Mouse (Mus musculus): ENCODE measurements around the gene Zswim9.

Zswim9 gene

DNA sequence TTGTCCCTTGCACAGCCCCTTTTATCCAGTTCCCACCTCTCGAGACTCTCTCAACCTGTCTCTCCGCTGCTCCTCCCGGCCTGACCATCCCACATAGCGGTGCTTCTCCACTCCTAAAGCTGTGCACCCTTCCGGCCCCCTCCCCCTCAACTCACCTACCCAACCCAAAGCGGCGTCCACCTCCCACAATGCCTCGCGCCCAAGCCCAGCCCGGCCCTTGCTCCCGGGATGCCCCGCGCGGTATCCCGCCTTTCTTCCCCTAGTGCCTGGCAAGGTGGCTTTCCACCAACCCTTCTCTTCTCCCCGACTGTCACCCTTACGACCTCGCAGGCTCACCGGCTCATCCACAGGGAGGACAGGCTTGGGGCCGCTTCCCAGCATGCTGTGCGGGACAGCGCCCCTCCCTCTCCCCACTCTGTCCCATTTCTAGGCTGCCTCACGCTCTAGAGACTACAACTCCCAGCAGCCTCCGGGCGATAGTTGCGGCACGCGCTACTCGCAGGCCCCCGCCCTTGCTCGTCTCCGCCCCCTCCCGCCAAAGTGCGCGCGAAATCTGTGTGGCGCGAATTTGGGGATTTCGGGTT is at the start of gene Zswim9:
TSS of gene Zswim9 (minus strand) at position 414 of the 584 bp plus-strand sequence.
- DNase-seq, result peak; percentile 90

DNA sequence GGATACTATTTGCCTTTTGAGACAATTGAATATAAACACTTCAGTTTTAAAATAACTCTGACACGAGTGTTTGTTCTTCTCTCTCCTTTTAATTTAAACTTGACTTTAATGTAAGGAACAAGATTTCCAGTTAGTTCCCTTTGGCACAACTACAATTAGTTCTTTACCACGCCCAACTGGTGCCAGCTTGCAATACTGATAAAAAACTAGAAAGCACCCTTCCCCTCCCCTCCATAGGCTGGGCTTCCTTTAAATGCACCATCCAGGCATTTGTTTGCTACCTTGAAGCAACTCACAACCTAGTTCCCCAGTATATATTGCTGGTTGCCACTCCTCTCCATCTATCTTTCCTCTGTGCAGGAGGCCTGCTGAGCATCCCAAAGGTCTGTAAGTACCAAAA is 45.8 kb upstream of the Zswim9 start, which contains the start of gene Pla2g4c:
TSS of gene Pla2g4c (plus strand) at position 340 of the 400 bp plus-strand sequence.
- DNase-seq, result no peak

DNA sequence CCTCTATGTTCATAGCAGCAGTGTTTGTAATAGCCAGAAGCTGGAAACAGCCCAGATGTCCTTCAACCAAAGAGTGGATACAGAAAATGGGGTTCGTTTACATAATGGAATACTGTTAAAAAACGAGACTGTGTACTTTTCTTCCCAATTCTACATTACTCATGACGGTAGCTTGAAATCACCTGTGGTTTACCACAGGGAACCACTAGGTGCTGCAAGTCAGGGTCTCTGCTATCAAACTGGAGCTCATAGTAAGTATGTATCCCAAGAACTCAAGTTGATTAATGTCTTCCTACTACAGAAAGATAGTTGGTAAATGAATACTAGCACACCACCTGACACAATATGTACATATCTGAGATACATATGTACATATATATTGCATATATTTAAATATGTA is 42.9 kb upstream of the Zswim9 start:
- DNase-seq, result no peak

DNA sequence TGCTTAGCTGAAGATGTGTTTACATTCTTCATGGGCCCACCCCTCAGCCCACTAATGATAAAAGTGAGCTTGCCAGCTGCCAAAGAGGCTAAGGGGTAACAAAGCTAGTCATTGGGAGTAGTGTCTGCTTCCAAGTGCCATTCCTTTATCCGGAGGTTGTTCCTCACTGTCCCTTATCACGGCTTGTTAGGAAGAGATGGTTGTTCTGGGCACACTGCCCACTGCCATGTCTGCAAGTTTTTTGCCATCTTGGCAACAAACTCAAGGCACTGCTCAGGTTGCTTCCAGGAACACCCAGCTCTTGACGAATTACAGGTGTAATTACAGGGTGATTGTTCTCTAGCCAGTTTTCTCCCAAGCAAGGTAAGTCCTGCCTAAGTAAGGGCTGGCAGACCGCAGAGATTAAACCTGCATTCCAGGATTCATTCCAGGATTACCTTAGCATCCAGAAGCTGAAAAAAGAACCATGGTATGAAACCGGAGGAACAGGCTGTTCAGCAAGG is 35.6 kb upstream of the Zswim9 start:
- no peak for DNase-seq

DNA sequence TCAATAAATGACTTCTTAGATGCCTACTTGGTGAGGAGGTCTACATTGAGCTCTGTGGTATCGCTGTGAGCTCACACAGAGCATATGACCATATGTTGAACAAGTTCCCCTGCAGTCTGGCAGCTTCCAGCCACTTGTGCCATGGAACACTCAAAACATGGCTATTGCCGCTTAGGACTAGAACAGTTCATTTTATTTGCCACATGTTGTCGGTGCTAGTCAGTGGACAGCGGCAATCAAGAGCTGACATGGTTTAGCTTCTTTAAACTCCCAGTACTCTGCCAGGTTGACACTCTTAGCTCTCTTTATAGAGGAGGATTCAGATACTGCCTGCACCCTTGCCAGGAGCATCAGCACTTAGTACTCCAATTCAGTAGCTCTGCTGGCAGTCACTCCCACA is 32.9 kb upstream of the Zswim9 start:
- no peak for DNase-seq

DNA sequence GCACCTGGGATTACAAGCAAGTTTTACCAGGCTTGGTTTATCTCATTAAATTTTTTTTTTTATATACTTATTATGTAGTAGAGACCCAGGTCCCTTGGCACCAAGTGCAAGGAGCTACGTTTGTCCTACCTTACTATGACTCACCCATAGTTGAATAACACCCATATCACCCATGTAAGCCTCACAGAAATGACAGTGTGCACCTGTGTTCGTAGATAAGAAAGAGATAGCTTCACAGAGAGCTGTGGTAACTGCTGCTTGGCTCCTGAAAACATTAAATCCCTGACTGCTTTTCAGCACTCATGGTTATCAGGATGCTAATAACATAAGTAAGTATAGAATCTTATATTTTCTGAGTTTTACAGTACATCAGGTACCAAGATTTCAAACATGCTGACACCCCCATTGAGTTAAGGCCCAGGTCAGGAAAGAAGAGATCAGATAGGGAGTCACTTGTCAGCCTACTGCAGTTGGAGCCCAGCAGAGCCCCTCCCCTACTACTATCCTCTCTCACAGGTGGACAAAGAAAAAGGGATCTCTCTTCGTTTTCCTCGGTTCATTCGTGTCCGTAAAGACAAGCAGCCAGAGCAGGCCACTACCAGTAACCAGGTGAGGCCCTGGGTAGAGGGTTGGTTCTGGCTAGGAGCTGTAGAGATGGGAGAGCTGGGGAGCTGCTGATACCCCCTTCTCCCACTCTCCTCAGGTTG is 32.1 kb upstream of the Zswim9 start:
- no peak for DNase-seq

DNA sequence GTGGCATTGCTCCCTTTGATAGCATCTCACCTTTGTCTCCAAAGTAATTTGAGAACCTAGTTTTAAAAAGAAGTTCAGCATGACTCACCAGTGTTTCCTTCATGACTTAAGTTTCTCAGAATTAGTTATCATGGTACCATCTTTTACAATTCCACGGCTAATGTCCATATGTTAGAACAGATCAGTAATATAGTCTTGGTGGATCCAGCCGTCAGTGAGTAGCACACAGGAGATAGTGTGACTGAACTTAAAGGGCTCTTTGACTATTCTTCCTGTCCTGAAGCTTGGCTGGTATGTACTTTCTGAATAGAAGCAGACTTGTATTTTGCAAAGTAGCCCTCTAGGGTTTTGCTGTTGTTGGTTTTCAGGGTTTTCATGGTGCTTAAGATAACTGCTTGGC is 30.9 kb upstream of the Zswim9 start:
- DNase-seq, result no peak

DNA sequence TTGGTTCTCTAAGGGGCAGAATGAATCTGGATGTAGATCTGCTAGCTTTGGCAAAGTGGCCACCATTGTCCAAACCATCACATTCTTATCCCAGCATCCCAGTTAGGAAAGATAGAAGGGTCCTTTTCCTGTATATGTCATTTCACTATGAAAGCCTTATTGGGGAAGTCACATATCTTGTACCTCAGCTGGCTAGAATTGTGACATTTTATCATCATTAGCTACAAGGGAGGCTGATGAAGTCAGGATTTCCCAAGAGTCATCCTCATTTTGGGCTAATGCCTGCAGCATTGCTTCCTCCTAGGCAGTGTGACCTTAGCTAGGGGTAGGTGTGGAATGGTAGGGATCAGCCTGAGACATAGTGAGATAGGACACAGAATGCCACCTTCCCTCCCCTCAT is 24.9 kb upstream of the Zswim9 start:
- DNase-seq, result no peak

DNA sequence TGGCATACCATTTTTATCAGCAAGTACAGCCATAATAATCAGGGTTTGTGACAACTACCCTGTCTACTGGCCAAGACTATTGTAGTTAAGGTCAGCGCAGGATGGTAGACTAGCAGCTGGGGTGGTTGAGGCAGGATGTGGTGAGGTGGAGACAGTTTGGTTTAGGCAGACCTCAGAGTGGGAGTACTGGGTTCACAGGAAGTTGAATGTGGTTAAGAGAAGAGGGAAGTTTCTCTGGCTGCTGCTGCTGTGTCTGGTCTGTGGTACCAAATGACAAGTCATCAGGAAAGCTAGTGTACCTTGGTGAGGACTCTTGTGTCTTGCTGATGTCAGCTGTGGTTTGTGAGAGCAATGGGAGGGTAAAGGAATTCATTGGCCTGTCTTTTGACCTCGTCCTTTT is 24.3 kb upstream of the Zswim9 start:
- DNase-seq, result no peak

DNA sequence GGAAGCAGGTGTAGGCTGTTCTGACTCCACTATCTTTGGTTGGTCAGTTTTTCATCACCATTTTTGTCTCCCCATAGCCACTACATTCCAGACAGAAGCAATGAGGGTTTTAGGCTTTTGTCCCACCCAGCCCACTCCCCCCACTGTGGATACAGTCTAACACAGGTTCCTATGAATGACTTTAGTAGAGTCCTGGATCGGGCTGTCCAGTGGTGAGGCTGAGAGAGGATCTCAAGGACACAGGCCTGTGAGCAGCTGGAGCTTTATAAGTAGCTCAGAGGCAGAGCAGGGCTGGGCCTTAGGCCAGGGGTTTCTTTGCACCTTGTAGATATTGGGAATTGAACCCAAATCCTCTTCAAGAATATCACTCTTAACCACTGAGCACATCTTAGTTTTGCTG is 23.1 kb upstream of the Zswim9 start:
- no peak for DNase-seq

DNA sequence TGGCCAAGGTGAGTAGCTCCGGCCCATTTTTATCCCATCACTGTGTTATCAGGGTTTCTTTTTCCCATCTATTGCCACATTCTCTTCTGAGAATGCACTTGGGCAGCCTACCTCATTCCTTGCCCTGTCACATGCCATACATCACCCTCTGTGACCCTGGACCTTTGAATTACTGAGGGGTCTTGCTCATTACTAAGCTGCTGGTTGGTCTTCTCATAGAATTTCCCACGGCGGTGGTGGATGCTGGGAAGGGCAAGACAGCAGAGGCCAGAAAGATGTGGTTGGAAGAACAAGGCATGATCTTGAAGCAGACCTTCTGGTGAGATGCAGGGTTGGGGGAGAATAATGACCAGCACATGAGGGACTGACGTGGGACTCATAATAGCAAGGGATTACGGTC is 20.3 kb upstream of the Zswim9 start:
- DNase-seq, result no peak

DNA sequence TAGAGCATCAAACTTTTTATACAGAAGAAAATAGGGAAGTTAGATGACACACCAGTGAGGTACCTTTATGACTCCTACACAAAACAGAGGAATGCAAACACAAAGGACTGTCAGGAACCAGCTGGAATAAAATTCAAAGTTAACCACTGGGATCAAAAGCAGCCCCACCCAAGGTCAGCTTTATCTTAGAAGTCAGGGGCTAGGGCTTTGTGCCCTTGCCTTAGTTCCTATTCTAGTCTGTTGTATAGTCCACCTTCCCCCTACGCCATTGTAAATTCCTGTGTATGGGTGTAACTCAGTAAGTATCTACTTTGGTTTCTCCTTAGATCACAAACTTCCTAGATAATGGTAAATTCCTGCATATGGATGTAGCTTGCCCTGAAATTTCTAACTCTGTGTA is 19.1 kb upstream of the Zswim9 start:
- DNase-seq, result no peak

DNA sequence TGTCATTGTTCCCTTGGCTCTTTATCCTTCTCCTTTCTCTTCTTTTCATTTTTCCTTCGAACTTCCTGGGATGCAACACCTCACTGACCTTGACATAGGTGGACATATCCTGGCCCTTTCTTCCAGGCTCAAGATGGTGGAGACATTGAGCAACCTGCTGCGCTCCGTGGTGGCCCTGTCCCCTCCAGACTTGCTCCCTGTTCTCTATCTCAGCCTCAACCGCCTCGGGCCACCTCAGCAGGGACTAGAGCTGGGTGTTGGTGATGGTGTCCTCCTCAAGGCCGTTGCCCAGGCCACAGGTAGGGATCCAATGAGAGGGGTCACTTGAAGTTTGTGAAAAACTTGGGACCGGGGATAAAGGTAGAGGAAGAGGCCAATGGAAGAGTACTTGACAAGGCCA is 16.7 kb upstream of the Zswim9 start:
- DNase-seq, result no peak

DNA sequence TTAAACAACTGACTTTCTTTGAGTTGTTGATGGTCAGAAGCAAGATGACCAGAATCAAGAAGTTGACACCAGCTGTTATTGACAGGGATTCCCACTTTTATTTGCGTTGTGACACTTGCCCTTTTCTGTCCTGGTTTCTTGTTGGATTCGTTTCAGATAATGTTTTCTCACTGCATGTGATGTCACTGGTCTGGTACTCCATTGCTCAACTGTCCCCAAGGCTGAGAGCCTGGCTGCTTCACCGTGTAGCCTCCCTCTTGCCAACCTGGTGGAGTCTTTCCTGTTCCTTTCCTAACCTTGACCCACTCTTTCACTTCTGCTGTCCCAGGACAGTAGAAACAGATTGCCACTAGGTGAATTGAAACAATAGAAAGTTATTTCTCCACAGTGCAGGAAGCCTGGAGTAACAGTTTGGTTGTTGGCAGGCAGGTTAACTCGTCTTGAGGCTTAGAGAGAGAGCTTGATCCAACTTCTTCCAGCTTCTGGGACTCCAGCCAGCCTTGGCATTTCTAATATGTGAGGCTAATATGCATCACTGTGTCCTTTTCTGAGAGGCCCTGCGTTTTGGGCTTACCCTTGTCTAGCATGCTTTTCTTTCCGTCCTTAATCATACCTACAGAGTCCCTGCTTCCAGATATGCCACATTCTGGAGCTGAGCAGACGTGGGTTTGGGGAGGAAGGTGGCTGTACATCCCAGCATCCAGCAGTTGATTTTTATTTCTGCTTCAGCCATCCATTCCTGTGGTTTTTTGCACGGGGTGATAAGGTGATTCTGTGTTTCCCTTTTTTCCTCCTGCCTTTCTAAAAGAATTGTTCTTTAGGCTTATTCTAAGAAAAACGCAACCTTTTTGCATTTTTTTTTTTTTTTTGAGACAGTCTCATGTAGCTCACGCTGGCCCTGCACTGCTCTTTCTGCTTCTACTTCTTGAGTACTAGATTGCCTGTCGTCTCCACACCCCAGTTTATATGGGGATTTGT is 15.6 kb upstream of the Zswim9 start:
- no peak for DNase-seq

DNA sequence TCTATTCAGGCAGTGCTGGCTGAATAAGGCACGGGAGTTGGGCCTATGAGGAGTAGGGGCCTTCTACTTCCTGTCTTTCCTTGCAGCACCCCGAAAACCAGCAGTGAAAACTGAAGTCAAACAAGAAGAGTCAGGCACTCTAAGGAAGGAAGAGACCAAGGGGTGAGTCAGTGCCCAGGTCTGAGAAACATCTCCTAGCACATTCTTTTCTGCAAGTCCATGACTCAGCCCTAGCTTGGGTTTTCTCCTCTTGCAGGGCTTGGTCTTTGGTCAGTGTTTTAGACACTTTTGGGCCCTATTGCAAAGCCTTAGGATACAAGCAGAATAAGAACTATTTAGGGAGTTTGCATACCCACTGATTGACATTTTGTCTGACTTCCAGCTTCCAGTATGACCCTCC is 12.8 kb upstream of the Zswim9 start:
- DNase-seq, result no peak

DNA sequence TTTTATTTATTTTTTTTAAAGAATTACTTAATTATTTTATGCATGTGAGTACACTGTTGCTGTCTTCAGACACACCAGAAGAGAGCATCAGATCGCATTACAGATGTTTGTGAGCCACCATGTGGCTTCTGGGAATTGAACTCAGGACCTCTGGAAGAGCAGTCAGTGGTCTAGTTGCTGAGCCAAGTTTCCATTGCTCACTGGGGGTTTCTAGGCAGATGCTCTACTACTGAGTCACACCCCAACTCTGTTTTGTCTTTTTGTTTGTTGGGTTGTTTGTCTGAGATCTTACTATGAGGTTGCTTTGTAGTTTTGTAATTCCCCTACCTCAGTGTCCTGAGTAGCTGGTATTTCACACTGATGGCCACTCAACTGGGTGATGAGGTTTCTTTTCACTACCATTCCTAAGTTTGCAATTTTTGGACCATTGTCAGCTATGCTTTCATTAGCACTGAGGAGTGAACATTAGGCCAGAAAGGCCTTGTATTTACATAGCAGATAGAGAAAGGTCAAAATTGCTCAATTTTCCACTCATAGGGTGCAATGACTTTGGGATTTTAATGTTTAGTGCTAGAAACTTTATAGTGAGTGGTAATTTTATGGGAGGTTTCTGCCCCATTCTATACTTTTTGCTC is 11.6 kb upstream of the Zswim9 start:
- DNase-seq, result no peak

DNA sequence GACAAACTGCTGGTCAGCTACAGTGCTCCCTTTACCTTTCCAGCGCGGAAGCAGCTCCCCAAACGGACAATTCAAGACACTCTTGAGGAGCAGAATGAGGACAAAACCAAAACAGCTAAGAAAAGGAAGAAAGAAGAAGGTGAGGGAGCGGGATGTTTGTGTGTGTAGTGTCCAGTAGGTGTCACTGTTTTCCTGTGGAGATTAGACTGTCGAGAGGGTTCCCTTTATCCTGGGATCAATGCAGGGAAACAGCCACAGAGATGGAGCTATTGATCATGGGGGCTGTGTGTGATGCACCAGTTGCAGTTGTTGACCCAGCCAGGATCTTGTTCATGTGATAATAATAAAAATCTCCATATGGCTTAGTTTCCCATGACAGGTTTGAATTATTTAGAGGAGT is 10.1 kb upstream of the Zswim9 start:
- no peak for DNase-seq

DNA sequence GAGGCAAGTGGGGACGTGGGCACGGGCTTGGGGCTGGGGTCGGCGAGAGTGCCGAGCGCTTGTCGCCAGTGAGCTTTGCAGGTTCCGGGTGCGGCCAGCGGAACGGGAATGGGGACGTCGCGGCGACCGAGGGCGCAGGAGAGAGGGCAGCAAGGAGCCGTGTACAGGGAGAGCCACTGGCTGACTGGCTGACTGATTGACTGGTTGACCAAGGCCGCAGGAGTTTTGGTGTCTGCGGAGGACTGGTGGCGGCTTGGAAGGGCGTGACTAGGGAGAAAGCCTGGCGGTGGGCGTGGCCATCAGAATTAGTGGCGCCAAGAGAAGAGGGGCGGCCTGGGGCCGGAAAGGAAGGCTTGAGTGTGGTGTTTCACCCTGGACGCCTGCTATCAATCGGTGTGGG is 436 bp upstream of the Zswim9 start:
- peak; percentile 14 for DNase-seq

DNA sequence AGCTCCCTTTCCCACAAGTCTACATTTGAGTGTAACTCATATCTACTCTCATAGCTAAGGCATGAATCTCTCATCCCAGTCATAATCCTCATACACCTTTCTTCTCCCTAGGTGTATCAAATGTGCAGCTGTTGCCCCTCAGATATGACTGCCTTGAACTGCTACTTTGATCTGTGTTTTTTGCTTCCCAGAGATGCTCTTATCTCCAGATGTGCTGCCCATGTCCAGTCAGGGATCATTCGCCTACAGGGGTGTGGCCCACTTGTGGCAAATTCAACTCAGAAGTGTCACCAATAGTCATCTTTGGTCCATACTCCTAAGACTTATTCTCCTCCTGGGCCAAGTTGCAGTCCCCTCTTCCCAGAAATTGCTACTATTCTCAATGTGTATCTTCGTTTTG is 688 bp downstream of the Zswim9 start:
- DNase-seq, result no peak

DNA sequence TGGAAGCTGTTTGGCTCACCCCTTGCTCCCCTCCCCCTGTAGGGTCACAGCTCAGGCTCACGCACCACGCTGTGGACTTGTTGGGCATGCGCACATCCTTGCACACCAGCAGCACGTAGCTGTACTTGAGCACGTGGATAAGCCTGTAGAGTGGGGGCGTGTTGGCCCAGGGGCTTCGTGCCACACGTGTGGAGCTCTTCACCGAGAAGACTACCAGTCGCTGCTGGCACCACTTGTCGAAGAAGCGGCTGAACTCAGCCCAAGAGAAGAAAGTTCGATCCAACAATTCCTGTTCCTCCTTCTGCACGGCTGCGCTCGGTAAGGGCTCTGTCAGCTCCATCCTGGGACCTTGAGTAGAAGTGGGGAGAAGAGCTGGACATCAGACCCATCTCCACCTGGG is 1.4 kb downstream of the Zswim9 start, which contains the start of gene Lig1:
TSS of gene Lig1 (plus strand) at position 203 of the 400 bp plus-strand sequence.
- DNase-seq, result peak; percentile 20

DNA sequence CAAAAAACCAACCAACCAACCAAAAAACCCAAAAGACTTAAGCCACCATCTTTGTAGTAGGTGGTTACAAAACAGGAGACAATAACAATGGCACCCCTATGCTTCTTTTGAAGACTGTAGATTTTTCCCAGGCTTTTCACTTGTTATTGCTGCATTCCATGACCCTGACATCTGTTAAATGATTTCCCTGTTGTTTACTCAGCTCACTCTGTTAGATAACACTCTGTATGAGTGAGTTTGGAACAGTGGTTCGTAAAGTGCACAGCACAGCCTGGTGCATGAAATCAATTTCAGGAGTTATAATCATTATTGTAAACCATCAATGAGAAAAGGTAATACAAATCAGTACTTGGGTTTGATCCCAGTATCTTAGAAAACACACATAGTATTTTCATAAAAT is 6.8 kb downstream of the Zswim9 start:
- no peak for DNase-seq

DNA sequence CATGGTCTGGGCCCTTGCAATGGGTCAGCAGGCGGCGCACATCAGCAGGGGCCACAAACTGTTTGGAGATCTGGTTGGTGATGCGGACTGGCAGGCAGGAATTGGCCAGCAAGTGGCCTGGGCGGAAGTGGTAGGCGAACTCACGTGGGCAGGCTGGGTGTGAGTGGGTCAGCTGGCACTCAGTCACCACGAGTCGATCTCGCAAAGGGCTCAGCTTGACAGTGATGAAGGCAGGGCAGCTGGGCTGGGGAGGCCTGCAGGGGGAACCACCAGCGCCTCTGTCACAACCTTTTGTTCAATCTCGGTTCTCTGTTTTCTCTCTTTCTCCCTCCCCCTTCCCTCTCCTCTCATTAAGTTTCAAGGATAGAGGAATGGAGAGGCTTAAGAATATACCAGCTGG is 9.1 kb downstream of the Zswim9 start:
- no peak for DNase-seq

DNA sequence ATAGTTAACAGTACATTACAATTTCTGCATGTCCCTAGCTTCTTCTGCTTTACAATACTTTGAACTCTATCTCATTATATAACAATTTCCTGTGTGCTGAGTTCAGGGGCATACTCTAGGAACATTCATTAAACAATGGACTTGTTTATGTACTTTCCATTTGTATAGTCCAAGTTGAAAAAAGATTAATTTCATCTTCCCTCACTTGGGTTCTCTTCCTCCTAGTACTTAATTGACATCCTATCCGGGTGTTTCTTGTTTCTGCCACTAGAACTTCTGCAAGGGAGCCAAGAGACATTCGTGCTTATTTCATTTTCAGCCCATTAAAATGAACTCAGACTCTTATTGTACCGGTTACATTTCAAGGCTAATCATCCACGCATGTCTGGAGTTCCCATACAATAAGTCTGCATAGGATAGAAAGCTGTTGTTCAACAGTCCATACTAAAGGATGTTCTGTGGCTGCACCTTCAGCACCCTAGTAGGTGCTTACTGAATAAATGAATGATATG is 9.7 kb downstream of the Zswim9 start:
- DNase-seq, result no peak
